Mouse (Mus musculus): ENCODE measurements around the gene Klhdc7a. TPM values are rescaled to one million over a fixed set of nuclear protein-coding genes. Genes with fewer than 3 reads are reported as not detected.
A peak's percentile ranks its signal among the peaks of the same experiment; 100 is the strongest.

Gene Klhdc7a
- polyA plus RNA-seq, 1 experiment from 2014 or later = 0.03 TPM

- Histone ChIP-seq H3K27me3 (ENCODE audit: control insufficient read depth, insufficient read depth, low read length) (no peaks in the 10 kb centered on the region), H3K4me1 (replicated peaks; ENCODE audit: control insufficient read depth, insufficient read depth, low read length) (peaks cover 5% of the 10 kb centered on the region; the same call in 1 of the 2 replicates), H3K27ac (ENCODE audit: low read depth, low read length) (no peak overlapping the region), H3K9me3 (ENCODE audit: control insufficient read depth, low read length) (no peaks in the 10 kb centered on the region), H3K36me3 (ENCODE audit: control insufficient read depth, insufficient read depth, low read length) (no peaks in the 10 kb centered on the region), H3K9ac (ENCODE audit: low read length) (no peak overlapping the region), H3K4me2 (ENCODE audit: low read depth, low read length, severe bottlenecking) (no peak overlapping the region), H3K4me3 (ENCODE audit: low read depth, low read length) (no peak overlapping the region)
- 50% methylated on average over 8 of the region's 8 CpGs for WGBS
- no peak for ATAC-seq (replicated peaks; ENCODE audit: low FRiP score)
- DNase-seq (ENCODE audit: low spot score) = no peak
These were observed 27.8 kb upstream of the Klhdc7a start for GRCm38 (mm10) chr4:139995659-139996058.

GRCm38 (mm10) chr4:139993111-139993755, 25.4 kb upstream of the Klhdc7a start:
- peaks cover 5% of the 10 kb centered on the region; the same call in 1 of the 2 replicates for H3K4me1 ChIP-seq (replicated peaks; ENCODE audit: control insufficient read depth, insufficient read depth, low read length)
- peak overlapping the region; percentile 71 for H3K27ac ChIP-seq (ENCODE audit: low read depth, low read length)
- peak; percentile 66 for ATAC-seq (replicated peaks; ENCODE audit: low FRiP score)
- H3K36me3 ChIP-seq (ENCODE audit: control insufficient read depth, insufficient read depth, low read length) = no peaks in the 10 kb centered on the region
- peak; percentile 69 for DNase-seq (ENCODE audit: low spot score)
- H3K9ac ChIP-seq (ENCODE audit: low read length) = peak overlapping the region; percentile 27; the same call in 1 of the 2 replicates
- 10% methylated on average over 12 of the region's 16 CpGs for WGBS
- 0 out of 2 replicates have a peak overlapping the region, but pooled peaks have one; percentile 18 for H3K4me2 ChIP-seq (ENCODE audit: low read depth, low read length, severe bottlenecking)
- no peaks in the 10 kb centered on the region for H3K9me3 ChIP-seq (ENCODE audit: control insufficient read depth, low read length)
- H3K27me3 ChIP-seq (ENCODE audit: control insufficient read depth, insufficient read depth, low read length) = no peaks in the 10 kb centered on the region
- no peak overlapping the region for H3K4me3 ChIP-seq (ENCODE audit: low read depth, low read length)

GRCm38 (mm10) chr4:139986913-139987312, 19.1 kb upstream of the Klhdc7a start:
- Histone ChIP-seq H3K27ac (ENCODE audit: low read depth, low read length) (no peak overlapping the region), H3K4me3 (ENCODE audit: low read depth, low read length) (no peak overlapping the region), H3K27me3 (ENCODE audit: control insufficient read depth, insufficient read depth, low read length) (no peaks in the 10 kb centered on the region), H3K9ac (ENCODE audit: low read length) (no peak overlapping the region), H3K4me2 (ENCODE audit: low read depth, low read length, severe bottlenecking) (no peak overlapping the region), H3K36me3 (ENCODE audit: control insufficient read depth, insufficient read depth, low read length) (no peaks in the 10 kb centered on the region), H3K9me3 (ENCODE audit: control insufficient read depth, low read length) (no peaks in the 10 kb centered on the region), H3K4me1 (replicated peaks; ENCODE audit: control insufficient read depth, insufficient read depth, low read length) (peaks cover 14% of the 10 kb centered on the region; the same call in 1 of the 2 replicates)
- DNase-seq (ENCODE audit: low spot score) (no peak), ATAC-seq (replicated peaks; ENCODE audit: low FRiP score) (no peak)
- 14% methylated on average over 7 of the region's 7 CpGs for WGBS

- Histone ChIP-seq H3K4me3 (ENCODE audit: low read depth, low read length) (no peak overlapping the region), H3K27ac (ENCODE audit: low read depth, low read length) (no peak overlapping the region), H3K36me3 (ENCODE audit: control insufficient read depth, insufficient read depth, low read length) (no peaks in the 10 kb centered on the region), H3K9me3 (ENCODE audit: control insufficient read depth, low read length) (no peaks in the 10 kb centered on the region), H3K9ac (ENCODE audit: low read length) (no peak overlapping the region), H3K4me1 (replicated peaks; ENCODE audit: control insufficient read depth, insufficient read depth, low read length) (peaks cover 14% of the 10 kb centered on the region), H3K27me3 (ENCODE audit: control insufficient read depth, insufficient read depth, low read length) (no peaks in the 10 kb centered on the region), H3K4me2 (ENCODE audit: low read depth, low read length, severe bottlenecking) (no peak overlapping the region)
- WGBS = 53% methylated on average over 5 of the region's 5 CpGs
- ATAC-seq (replicated peaks; ENCODE audit: low FRiP score) (no peak), DNase-seq (ENCODE audit: low spot score) (no peak)
These were observed 10.9 kb upstream of the Klhdc7a start for GRCm38 (mm10) chr4:139978716-139979115.

GRCm38 (mm10) chr4:139977308-139977781, 9.5 kb upstream of the Klhdc7a start:
- H3K27ac ChIP-seq (ENCODE audit: low read depth, low read length) = 0 out of 2 replicates have a peak overlapping the region, but pooled peaks have one; percentile 6
- no peak for DNase-seq (ENCODE audit: low spot score)

GRCm38 (mm10) chr4:139974506-139974905, 6.7 kb upstream of the Klhdc7a start:
- Histone ChIP-seq H3K27me3 (ENCODE audit: control insufficient read depth, insufficient read depth, low read length) (no peaks in the 10 kb centered on the region), H3K27ac (ENCODE audit: low read depth, low read length) (no peak overlapping the region), H3K9me3 (ENCODE audit: control insufficient read depth, low read length) (no peaks in the 10 kb centered on the region), H3K4me1 (replicated peaks; ENCODE audit: control insufficient read depth, insufficient read depth, low read length) (peaks cover 8% of the 10 kb centered on the region), H3K4me3 (ENCODE audit: low read depth, low read length) (no peak overlapping the region), H3K36me3 (ENCODE audit: control insufficient read depth, insufficient read depth, low read length) (no peaks in the 10 kb centered on the region), H3K9ac (ENCODE audit: low read length) (no peak overlapping the region), H3K4me2 (ENCODE audit: low read depth, low read length, severe bottlenecking) (no peak overlapping the region)
- ATAC-seq (replicated peaks; ENCODE audit: low FRiP score) (no peak), DNase-seq (ENCODE audit: low spot score) (no peak)
- WGBS = 72% methylated on average over 7 of the region's 7 CpGs

More at GRCm38 (mm10) chr4:139977308-139977781, 9.5 kb upstream of the Klhdc7a start:
- Histone ChIP-seq H3K4me2 (ENCODE audit: low read depth, low read length, severe bottlenecking) (no peak overlapping the region), H3K9me3 (ENCODE audit: control insufficient read depth, low read length) (no peaks in the 10 kb centered on the region), H3K4me3 (ENCODE audit: low read depth, low read length) (no peak overlapping the region), H3K4me1 (replicated peaks; ENCODE audit: control insufficient read depth, insufficient read depth, low read length) (peaks cover 12% of the 10 kb centered on the region), H3K36me3 (ENCODE audit: control insufficient read depth, insufficient read depth, low read length) (no peaks in the 10 kb centered on the region), H3K9ac (ENCODE audit: low read length) (peak overlapping the region; percentile 35; the same call in 1 of the 2 replicates), H3K27me3 (ENCODE audit: control insufficient read depth, insufficient read depth, low read length) (no peaks in the 10 kb centered on the region)
- 11% methylated on average over 5 of the region's 5 CpGs for WGBS
- ATAC-seq (replicated peaks; ENCODE audit: low FRiP score) = no peak

GRCm38 (mm10) chr4:139967475-139967891, 343 bp downstream of the Klhdc7a start:
- Histone ChIP-seq H3K4me2 (ENCODE audit: low read depth, low read length, severe bottlenecking) (no peak overlapping the region), H3K27ac (ENCODE audit: low read depth, low read length) (no peak overlapping the region), H3K4me1 (replicated peaks; ENCODE audit: control insufficient read depth, insufficient read depth, low read length) (peaks cover 4% of the 10 kb centered on the region; the same call in 1 of the 2 replicates), H3K27me3 (ENCODE audit: control insufficient read depth, insufficient read depth, low read length) (no peaks in the 10 kb centered on the region), H3K9ac (ENCODE audit: low read length) (no peak overlapping the region), H3K4me3 (ENCODE audit: low read depth, low read length) (no peak overlapping the region), H3K9me3 (ENCODE audit: control insufficient read depth, low read length) (no peaks in the 10 kb centered on the region), H3K36me3 (ENCODE audit: control insufficient read depth, insufficient read depth, low read length) (no peaks in the 10 kb centered on the region)
- ATAC-seq (replicated peaks; ENCODE audit: low FRiP score) (0 out of 2 replicates have a peak, but pooled peaks have one; percentile 18), DNase-seq (ENCODE audit: low spot score) (no peak)
- 12% methylated on average over 10 of the region's 10 CpGs for WGBS

- H3K36me3 ChIP-seq (ENCODE audit: control insufficient read depth, insufficient read depth, low read length) = no peaks in the 10 kb centered on the region
- no peak for ATAC-seq (replicated peaks; ENCODE audit: low FRiP score)
- H3K27me3 ChIP-seq (ENCODE audit: control insufficient read depth, insufficient read depth, low read length) = no peaks in the 10 kb centered on the region
- no peak overlapping the region for H3K4me2 ChIP-seq (ENCODE audit: low read depth, low read length, severe bottlenecking)
- peaks cover 4% of the 10 kb centered on the region; the same call in 1 of the 2 replicates for H3K4me1 ChIP-seq (replicated peaks; ENCODE audit: control insufficient read depth, insufficient read depth, low read length)
- no peak overlapping the region for H3K27ac ChIP-seq (ENCODE audit: low read depth, low read length)
- DNase-seq (ENCODE audit: low spot score) = no peak
- 44% methylated on average over 3 of the region's 3 CpGs for WGBS
- H3K9ac ChIP-seq (ENCODE audit: low read length) = no peak overlapping the region
- H3K4me3 ChIP-seq (ENCODE audit: low read depth, low read length) = no peak overlapping the region
- H3K9me3 ChIP-seq (ENCODE audit: control insufficient read depth, low read length) = no peaks in the 10 kb centered on the region
These were observed 845 bp downstream of the Klhdc7a start for GRCm38 (mm10) chr4:139966981-139967380.

All from forebrain, embryonic 11.5 days (tissue).